Mouse (Mus musculus) heart, adult 2 months (tissue): ENCODE results near the gene Phykpl. TPM values are rescaled to one million over a fixed set of nuclear protein-coding genes. Genes with fewer than 3 reads are reported as not detected.
"Not testable (repeated sequence)": the region's sequence is repeated elsewhere in the genome, so short reads cannot be mapped to it uniquely, and the experiment has no call there.

Experiments used
- DNase-seq, 2 experiments: peaks; one replicate each; pipeline ENCODE4 v3.0.0; 2021
- H3K27ac ChIP-seq: fragments of 200-600 bp; 2 replicates; pipeline ENCODE4 v1.8.1; 2022
- H3K27me3 ChIP-seq: fragments of 200-500 bp; 2 replicates; pipeline ENCODE4 v1.6.1; 2012; ENCODE audit warnings: mild to moderate bottlenecking, low read length, inconsistent platforms, mixed read lengths; ENCODE audit not compliant: control insufficient read depth, insufficient read depth
- H3K36me3 ChIP-seq: fragments of 200-500 bp; 2 replicates; pipeline ENCODE4 v1.6.1; 2012; ENCODE audit warnings: low read length, inconsistent platforms; ENCODE audit not compliant: control insufficient read depth, insufficient read depth
- H3K4me1 ChIP-seq: fragments of 200-500 bp; 2 replicates; pipeline ENCODE4 v1.6.1; 2011; ENCODE audit warnings: low read length; ENCODE audit not compliant: control insufficient read depth, insufficient read depth
- H3K4me3 ChIP-seq: fragments of 200-600 bp; 2 replicates; pipeline ENCODE4 v1.8.1; 2022
- H3K79me2 ChIP-seq: fragments of 200-500 bp; replicated peaks from 2 replicates; pipeline ENCODE4 v1.6.1; 2012; ENCODE audit warnings: mild to moderate bottlenecking, inconsistent platforms, low read length, moderate library complexity, mixed read lengths; ENCODE audit not compliant: control insufficient read depth, insufficient read depth
- H3K9ac ChIP-seq: fragments of 200-500 bp; 2 replicates; pipeline ENCODE4 v1.6.1; 2012; ENCODE audit warnings: low read depth, mild to moderate bottlenecking, control low read depth, inconsistent platforms, low read length, mixed read lengths
- CTCF ChIP-seq: fragments of 200-600 bp; IDR thresholded peaks from 2 replicates; pipeline ENCODE4 v1.8.1; 2022; ENCODE audit warnings: antibody characterized with exemption, mild to moderate bottlenecking, moderate library complexity
- EP300 ChIP-seq: fragments of 200-500 bp; IDR thresholded peaks from 2 replicates; pipeline ENCODE4 v1.6.1; 2011; ENCODE audit warnings: low read depth, low read length, control low read depth; ENCODE audit not compliant: insufficient read depth
- POLR2A ChIP-seq: fragments of 200-500 bp; IDR thresholded peaks from 2 replicates; pipeline ENCODE4 v1.6.1; 2011; ENCODE audit warnings: mild to moderate bottlenecking, low read depth, low read length, control low read depth; ENCODE audit not compliant: insufficient read depth
- WGBS: fragments of 180-500 bp; shearing (Covaris S2); methylation state at CpG from one replicate; pipeline ENCODE4 v1.1.7; 2018; 5-methylcytosine and 5-hydroxymethylcytosine counted together
- intact Hi-C: fragments of 180-260 bp; cut with DNase I; formaldehyde crosslinking; loops from one replicate; pipeline ENCODE4 v1.15.1; 2025
- polyA plus RNA-seq: library from polyadenylated mRNA; depleted of rRNA; stranded (reverse); fragments of >200 nt; gene quantifications from 2 replicates; pipeline ENCODE4 v1.2.3, GENCODE M21; 2012
- total RNA-seq, 2 experiments: library from RNA; stranded (reverse); gene quantifications; 2 replicates each; pipeline ENCODE4 v1.2.3; 2021

Phykpl gene
- total and polyA plus RNA-seq, 3 experiments = 6.9 to 16.8 (median 8.9) TPM

GRCm38 (mm10) chr11:51606447-51607095, 22.0 kb downstream of the Phykpl start, which contains the start of gene Hnrnpab:
TSS of gene Hnrnpab (minus strand) at chr11:51606847.
- Histone ChIP-seq H3K9ac (peak within 1 kb of the TSS; percentile 89), H3K4me1 (no peaks in the 10 kb centered on the region; the same call in 1 of the 2 replicates), H3K27me3 (no peaks in the 10 kb centered on the region), H3K36me3 (peaks cover 20% of the 10 kb centered on the region), H3K27ac (peak within 1 kb of the TSS; percentile 89), H3K79me2 (peaks cover 2% of the 10 kb centered on the region; the same call in 1 of the 2 replicates), H3K4me3 (peak within 1 kb of the TSS; percentile 88)
- DNase-seq = peak; percentile 96 to 98
- under 1% methylated on average over 91 of the region's 91 CpGs for WGBS
- TF ChIP-seq POLR2A = peak; percentile 100
- 0 out of 2 replicates have a peak, but pooled peaks have one; percentile 38 for TF ChIP-seq EP300
- no peak for TF ChIP-seq CTCF
- intact Hi-C loops = loop anchor here (2.0 to 10.0 kb wide), 2 partner anchors 22 to 398 kb away; partner anchors contain the start of genes Cdkl3, Phykpl and Ube2b

GRCm38 (mm10) chr11:51607096-51607738, 22.7 kb downstream of the Phykpl start:
- H3K4me1 ChIP-seq = no peaks in the 10 kb centered on the region; the same call in 1 of the 2 replicates
- H3K9ac ChIP-seq = peak overlapping the region; percentile 66
- intact Hi-C loops = loop anchor here (2.0 to 10.0 kb wide), 2 partner anchors 22 to 398 kb away; partner anchors contain the start of genes Cdkl3, Phykpl and Ube2b
- H3K4me3 ChIP-seq = peak overlapping the region; percentile 88
- TF ChIP-seq CTCF (no peak), POLR2A (no peak), EP300 (no peak)
- 6% methylated on average over 15 of the region's 15 CpGs for WGBS
- peak overlapping the region; percentile 89 for H3K27ac ChIP-seq
- DNase-seq = no peak
- H3K36me3 ChIP-seq = peaks cover 20% of the 10 kb centered on the region
- no peaks in the 10 kb centered on the region for H3K79me2 ChIP-seq
- no peaks in the 10 kb centered on the region for H3K27me3 ChIP-seq

GRCm38 (mm10) chr11:51609266-51609909, 24.8 kb downstream of the Phykpl start:
- DNase-seq = no peak
- H3K79me2 ChIP-seq = no peaks in the 10 kb centered on the region
- H3K36me3 ChIP-seq = peaks cover 8% of the 10 kb centered on the region
- no peak overlapping the region for H3K27ac ChIP-seq
- no peak overlapping the region for H3K9ac ChIP-seq
- no peaks in the 10 kb centered on the region; the same call in 1 of the 2 replicates for H3K4me1 ChIP-seq
- intact Hi-C loops = loop anchor here (10.0 kb wide), 1 partner anchor 395 kb away; the partner anchor contains the start of genes Cdkl3 and Ube2b
- WGBS = 72% methylated on average over 3 of the region's 3 CpGs
- no peaks in the 10 kb centered on the region for H3K27me3 ChIP-seq
- TF ChIP-seq CTCF (no peak), EP300 (no peak), POLR2A (no peak)
- H3K4me3 ChIP-seq = no peak overlapping the region

GRCm38 (mm10) chr11:51609940-51610339, 25.4 kb downstream of the Phykpl start:
- not testable (repeated sequence) for DNase-seq, H3K36me3 ChIP-seq, H3K27ac ChIP-seq, H3K27me3 ChIP-seq, H3K4me3 ChIP-seq, H3K79me2 ChIP-seq, H3K4me1 ChIP-seq, H3K9ac ChIP-seq
- WGBS = 77% methylated on average over 5 of the region's 5 CpGs
- intact Hi-C loops = loop anchor here (10.0 kb wide), 1 partner anchor 395 kb away; the partner anchor contains the start of genes Cdkl3 and Ube2b

GRCm38 (mm10) chr11:51614256-51614655, 29.7 kb downstream of the Phykpl start:
- H3K4me1 ChIP-seq = peaks cover 4% of the 10 kb centered on the region
- H3K79me2 ChIP-seq = no peaks in the 10 kb centered on the region
- no peaks in the 10 kb centered on the region for H3K36me3 ChIP-seq
- no peaks in the 10 kb centered on the region for H3K27me3 ChIP-seq
- 75% methylated on average over 8 of the region's 8 CpGs for WGBS
- intact Hi-C loops = no loop called here
- no peak overlapping the region for H3K27ac ChIP-seq
- no peak for DNase-seq
- TF ChIP-seq EP300 = no peak
- no peak for TF ChIP-seq POLR2A
- TF ChIP-seq CTCF = no peak
- H3K4me3 ChIP-seq = no peak overlapping the region
- H3K9ac ChIP-seq = no peak overlapping the region
